Mouse (Mus musculus): ENCODE results near the gene Tdrd9.

- TF ChIP-seq POLR2A (IDR thresholded peaks at IDR 0.05; ENCODE audit: insufficient read depth, low read depth, low read length) (no peak), CTCF (IDR thresholded peaks at IDR 0.05) (no peak)
These were observed 140.0 kb downstream of the Tdrd9 start for GRCm38 (mm10) chr12:112111323-112111722.
